Mouse (Mus musculus) CD8-positive naive resting alpha-beta T cell, adult 2 months (primary cell): ENCODE data around the gene AI481877.
A peak's percentile ranks its signal among the peaks of the same experiment; 100 is the strongest.
"Not testable (repeated sequence)": the region's sequence is repeated elsewhere in the genome, so short reads cannot be mapped to it uniquely, and the experiment has no call there.

Source experiments
- DNase-seq, 2 experiments: peaks; one replicate each; pipeline ENCODE4 v3.0.0; 2022; ENCODE audit warnings: low read depth in 2 of 2, low spot score in 2 of 2

Gene AI481877

DNA sequence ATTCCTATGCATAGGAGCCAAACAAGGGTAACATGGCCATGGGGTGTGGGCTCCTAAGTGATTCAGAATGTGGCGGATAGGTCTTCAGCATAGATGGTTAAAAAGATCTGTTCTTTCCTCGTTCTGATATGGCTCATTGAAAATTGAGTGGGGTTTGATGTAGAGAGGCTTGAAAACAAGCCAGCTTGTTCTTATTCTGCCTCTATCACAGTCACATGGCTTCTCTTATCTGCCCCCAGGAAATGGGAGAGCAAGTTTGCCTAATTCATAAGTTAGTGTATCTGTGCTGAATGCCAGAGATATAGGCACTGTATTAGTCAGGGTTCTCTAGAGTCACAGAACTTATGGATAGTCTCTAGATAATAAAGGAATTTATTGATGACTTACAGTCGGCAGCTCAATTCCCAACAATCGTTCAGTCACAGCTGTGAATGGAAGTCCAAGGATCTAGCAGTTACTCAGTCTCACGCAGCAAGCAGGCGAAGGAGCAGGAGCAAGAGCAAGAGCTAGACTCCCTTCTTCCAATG, at the start of gene AI481877:
TSS of gene AI481877 (minus strand) at position 477 of the 527 bp plus-strand sequence.
- DNase-seq = not testable (repeated sequence)

DNA sequence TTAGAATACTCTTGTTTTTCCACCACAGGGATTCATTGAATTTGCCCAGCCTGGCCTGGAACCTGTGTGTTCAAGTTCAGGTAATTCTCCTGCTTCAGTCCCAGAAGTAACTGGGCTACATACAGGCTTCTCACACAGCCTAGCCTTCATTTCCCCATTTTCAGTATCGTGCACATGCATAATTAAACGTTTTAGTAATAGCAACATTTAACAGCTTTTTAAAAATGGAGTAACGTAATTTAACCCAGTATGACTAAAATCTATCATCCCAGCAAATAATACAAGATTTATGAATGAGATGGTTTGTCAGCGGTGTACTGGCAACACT, 49.7 kb upstream of the AI481877 start:
- no peak for DNase-seq

DNA sequence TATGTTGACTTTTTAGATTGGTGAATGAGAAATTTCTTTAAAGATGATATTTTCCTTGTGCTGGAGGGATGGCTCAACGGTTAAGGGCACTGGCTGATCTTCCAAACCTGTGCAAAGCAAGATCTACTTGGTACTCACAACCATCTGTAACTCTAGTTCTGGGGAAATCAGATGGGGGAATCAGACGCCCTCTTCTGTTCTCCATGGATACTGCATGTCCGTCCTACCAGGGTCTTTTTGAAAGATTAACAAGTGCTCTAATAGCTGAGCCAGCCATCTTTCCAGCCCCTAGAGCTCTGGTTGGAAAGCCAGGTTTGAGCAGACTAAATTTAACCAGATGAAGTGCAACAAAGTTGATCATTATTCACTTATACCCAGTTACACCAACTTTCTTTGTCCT, 48.5 kb upstream of the AI481877 start:
- DNase-seq = peak in 1 of 2 experiments; percentile 72

DNA sequence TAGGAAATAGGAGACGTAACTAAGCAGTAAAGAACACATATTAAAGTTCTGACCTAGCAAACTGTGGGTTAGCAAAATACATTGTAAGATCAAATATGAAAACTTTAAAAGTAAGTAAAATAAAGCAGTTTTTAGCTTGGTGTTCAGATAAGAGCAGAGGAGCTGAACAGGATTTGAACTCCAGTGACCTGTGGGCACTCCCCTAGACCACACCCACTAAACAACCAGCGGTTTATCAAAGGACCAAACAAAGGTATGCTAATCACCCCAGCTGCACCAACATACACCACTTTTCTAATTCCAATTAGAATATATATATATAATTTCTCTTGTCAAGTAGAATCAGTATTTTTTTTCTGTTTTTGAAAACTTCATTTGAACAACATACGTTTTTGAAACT, 46.9 kb upstream of the AI481877 start:
- DNase-seq = no peak

DNA sequence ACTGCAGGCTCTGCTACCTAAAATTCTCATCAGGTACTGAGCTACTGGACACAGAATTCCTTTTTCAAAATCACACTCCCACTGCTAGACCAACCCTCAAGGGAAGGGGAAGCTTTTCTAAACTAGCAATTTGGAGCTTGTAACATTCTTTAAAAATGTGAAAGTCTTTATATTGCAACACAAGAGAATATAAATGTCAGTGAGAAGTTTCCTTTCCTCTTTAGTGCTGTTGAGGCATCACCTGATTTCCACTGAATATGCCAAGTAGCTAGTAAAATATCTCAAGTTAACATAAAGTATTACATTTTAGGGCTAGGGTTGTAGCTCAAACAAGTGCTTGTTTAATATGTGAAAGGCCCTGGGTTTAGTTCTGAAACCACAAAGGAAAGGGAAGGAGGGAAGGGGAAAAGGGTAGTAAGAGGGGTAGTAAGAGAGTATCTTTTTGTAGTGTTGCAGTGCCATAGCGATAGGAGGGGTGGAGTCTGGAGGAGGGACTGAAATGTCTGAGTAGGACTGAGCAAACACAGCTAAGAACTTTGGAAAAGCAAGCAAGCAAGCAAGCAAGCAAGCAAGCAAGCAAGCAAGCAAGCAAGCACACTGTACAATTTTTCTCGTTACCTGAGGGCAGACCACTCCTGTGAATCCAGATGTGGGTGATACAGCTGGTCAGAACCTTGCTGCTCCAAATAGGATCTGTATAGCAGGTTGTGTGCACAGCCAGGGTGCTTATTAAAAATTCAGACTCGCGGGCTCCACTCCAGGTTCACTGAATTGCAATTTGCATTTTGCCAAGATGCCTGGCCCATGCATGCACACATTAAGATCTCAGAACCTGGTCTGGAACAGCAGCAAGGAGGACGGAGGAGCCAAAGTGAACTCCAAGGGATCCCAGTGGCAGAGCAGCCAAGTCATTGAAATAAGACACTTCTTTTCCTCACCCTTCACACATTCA, 42.8 kb upstream of the AI481877 start:
- DNase-seq = no peak

DNA sequence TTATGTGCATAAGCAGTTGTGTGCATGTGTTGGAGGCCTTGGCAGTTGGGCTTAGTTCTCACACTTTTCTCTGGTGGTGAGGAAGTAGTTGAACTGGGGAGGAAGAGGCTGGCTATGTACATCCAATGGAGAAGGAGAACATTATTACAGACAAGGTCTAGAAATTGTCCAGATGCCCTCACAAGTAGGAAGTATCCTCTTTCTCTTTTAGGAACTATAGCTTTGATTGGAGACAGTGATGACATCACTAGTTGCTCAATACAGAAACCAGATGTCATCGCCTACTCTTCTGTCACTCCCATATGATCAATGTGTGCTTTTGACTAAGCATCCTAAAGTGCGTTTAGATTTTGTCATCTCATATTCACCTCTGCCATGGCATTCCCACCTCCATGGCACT, 38.8 kb upstream of the AI481877 start:
- no peak for DNase-seq

DNA sequence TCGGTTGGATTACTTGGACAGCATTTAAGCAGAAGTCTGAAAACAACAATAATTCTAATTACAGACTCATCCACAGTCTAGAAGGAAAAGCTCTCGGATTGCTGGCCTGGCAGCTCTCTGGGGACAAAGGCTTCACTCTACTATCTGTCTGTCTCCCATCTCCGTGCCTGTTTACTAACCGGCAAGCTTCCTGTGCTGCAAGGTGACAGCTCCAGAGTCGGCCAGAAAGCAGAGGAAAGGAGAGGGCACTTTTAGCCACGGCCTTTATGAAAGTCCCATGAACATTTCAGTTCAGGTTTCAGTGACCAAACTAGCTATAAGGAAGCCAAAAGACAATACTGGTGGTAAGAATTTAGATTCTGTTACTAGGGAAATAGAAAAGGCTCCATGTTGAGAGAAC, 37.1 kb upstream of the AI481877 start:
- DNase-seq = no peak

DNA sequence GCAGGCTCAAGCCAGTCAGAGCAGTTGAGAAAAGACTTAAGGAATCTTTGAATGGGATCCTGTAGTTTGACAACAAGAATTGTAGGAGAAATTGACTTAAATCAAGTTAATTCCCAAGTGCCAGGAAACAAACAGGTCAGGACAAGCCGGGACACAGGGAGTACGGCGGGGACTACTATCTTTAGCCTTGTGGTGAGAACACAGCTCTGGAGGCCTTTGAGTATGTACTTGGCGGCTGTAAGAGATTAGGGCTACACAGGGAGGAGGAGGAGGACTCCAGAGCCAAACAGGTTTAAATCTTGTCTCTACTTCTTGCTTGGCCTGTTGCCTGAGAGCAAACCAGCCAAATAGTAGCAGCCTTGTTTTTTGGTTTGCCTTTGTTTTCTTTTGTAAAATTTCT, 36.2 kb upstream of the AI481877 start:
- DNase-seq = no peak

DNA sequence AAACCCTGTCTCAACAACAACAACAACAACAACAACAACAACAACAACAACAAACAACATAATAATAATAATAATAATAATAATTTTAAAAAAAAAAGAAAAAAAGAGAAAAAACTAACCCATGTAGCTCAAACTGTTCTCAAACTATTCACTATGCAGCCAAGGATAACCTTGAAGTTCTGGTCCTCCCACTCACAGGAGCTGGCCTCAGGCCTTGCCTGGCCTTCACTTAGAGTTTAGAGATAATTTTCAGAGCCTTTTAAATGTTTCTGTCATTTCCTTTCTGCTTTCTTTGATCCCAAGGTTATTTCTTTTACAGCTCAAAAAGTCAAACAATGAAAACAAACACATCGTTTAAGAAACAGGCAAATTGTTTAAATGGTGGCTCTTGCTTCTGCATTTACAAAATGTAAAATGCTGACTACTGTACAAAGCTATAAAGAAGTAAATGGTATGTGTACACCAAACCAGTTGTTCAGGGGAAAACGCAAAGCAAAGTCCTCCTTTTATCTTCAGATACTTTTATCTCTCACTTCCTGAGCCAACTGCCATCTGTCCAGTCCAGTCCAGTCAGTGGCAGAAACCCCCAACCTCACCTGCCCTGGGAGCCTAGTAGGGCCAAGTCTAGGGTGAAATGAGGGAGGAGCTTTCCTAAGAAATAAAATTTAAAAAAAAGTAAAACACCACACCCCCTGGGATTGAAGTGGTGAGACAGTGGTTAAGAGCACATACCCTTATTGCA, 34.6 kb upstream of the AI481877 start:
- DNase-seq = no peak

DNA sequence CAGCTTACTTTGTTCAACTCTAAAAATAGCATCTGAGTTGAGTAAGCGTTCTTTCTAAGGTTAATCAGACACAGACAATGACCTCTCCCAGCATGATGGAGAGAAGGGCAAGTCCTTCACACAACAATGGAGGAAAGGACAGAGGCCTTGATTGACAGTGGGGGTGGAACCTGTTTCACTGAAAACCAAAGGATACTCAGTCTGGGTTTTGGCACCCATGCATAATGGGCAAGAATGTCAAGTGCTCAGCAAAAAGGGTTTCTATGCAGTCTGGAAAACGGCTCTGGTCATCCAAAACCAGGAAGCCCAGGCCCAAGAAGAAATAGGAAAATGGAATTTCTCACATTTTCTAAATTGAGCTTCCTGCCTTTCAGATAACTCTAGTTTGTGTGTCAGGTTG, 33.8 kb upstream of the AI481877 start:
- no peak for DNase-seq

DNA sequence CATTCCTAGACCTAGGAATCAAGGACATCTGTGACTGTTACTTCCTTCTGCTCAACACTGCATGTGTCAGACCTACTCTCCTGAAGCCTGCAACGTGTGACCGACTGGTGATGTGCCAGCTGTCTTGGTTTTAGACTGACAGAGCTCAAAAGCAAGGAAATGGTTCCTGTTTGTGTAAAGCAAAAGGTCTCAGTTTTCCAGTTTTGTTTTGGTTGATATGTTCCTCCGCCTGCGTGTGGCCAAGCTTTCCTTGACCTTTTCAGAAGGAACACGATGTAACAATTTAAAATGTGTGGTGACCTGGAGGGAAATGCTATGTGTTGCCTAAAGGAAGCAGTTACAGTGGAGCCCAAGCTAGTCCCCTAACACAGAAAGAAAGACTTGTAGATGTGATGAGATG, 31.2 kb upstream of the AI481877 start:
- no peak for DNase-seq

DNA sequence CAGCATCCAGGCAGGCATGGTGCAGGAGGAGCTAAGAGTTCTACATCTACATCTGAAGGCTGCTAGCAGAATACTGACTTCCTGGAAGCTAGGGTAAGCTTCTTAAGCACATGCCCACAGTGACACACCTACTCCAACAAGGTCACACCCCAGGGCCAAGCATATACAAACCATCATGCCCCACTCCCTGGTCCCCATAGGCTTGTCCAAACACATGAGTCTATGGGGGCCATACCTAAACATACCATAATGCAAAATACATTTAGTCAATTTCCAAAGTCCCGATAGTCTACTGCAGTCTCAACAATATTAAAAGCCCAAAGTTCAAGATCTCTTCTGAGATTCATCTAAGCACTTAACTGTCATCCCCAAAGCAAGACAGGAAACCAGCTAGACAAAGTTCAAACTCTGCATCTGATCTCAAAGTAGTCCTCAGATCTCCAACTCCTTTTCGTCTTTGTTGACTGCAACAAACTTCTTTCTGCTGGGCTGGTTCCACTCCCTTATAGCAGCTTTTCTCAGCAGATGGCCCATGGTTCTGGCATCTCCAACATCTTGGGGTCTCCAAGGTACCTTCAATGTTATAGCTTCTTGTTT, 28.6 kb upstream of the AI481877 start:
- peak; percentile 31 to 49 for DNase-seq

DNA sequence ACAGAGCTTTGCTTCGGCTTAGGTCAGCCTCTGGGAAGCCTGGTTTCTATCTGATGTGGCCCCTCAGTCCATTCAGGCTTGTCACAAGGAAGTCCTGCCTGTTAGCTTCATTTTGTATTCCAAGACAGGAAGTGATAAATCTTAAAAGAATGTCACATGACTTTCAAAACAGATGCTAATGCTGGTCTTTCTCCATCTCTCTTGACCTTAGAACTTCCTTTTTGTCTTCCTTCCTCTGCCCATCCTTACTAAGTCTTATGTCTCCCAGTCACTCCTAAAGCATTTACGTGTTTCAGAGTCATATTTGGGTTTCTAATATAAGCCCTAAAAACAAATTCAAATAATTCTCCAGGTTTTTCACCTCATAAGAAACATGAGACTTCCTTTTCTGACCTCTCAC, 25.3 kb upstream of the AI481877 start:
- no peak for DNase-seq

DNA sequence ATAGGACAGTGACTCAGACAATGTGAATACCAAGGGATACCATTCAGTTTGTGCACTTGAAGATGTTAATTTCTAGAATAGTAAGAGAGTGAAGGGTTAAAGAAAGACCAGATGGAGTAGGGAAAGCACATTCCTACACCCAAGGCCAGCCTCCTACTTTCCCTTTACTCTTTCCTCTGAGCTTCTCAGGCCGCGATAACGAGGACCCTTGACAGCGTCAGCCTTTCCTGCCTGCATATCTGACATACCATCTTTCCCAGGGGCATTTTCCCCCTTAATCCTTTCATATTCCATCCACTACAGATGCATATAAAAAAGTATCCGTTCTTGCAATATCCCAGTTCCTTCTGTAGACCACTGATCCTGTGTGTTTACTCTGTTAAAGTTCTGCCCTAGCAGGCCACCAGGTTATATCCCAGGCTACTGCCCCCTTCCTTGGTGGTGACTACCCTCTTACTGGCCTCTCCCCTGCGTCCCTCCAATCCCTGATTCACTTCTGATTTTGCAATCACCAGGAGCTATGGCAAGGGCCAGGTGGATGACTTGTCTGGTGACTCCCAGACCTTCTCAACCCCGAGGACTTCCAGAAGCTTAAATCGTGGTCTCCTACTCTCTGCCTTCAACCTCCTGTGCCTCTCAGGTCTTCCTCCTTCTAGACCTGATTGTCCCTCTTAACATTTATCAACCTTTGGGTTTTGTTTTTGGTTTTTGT, 22.3 kb upstream of the AI481877 start:
- no peak for DNase-seq

DNA sequence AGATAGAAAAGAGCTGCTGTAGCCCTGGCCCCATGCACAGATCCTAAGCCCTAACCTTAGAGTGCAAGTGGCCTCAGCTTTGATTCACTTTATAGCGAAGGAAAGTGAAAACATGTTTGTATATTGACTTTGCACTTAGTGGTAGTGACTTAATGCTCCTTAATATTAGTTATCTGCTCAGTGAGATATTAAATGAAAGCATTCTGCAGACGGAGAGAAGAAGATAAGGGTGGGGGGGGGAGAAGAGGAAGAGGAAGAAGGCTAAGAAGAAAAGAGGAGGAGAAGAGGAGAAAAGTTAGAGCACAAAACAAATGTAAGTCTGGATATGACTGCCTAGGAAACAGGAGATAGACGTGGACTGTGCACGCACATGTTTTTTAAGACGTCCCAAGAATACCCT, 21.5 kb upstream of the AI481877 start:
- DNase-seq = no peak

DNA sequence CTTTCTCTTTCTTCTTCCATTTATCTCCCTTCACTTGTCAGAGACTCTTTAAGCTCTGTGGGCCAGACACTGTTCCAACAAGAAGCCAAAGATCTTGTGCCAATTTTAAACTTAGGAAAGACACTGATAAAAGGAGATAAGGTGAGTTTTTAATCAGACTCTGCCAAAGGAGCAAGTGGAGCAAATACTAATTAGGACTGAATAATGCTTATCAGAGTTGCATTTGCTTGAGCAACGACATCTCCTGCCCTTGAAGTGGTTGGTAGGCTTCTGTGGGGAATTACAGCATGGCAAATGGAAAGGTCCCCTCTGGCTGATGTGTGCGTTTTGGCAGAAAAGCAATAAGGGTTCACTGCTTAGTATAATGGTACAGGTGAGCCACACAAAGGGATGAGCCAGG, 18.9 kb upstream of the AI481877 start:
- no peak for DNase-seq

DNA sequence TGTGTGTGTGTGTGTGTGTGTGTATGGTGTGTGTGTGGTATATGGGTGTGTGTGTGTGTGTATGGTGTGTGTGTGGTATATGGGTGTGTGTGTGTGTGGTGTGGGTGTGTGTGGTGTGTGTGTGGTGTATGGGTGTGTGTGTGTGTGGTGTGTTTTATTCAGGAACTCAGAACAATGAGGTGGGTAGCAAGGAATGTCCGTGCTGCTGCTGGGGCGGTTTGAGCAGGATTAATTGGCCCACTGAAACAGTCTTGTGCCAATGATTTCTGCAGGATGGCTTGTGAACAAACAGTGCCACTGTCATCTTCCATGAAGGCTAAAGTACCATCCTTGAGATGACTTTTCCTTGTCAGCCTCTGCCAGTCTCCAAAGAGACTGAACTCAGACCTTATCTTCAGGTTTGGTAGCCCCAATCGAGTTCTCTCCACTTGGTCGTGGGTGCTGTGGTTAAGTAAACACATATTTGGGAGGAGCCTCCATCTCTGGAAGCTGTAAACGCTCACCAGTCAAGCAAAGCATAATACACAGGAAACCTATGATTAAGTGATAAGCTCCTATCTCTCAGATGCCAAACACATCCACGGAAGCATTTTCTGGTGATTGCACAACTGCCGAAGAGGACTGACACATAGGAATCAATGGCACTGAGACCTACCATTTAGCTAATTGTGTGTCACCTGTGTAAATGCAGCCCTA, 18.3 kb upstream of the AI481877 start:
- no peak for DNase-seq

DNA sequence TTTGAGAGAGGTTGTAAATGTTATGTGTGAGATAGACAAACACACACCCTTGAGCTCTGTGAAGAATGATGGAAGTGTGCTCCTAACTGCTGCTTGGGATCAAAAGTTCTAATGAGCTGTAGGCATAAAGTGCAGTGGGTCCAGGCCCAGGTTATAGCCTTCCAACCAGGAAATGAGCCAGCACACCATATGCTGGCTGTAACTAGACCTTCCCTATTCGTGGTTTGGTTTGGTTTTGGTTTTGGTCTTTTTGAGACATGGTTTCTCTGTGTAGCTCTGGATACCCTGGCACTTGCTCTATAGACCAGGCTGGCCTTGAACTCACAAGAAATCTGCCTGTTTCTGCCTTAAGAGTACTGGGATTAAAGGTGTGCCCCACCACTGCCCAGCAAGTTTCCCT, 13.2 kb upstream of the AI481877 start:
- DNase-seq = no peak

DNA sequence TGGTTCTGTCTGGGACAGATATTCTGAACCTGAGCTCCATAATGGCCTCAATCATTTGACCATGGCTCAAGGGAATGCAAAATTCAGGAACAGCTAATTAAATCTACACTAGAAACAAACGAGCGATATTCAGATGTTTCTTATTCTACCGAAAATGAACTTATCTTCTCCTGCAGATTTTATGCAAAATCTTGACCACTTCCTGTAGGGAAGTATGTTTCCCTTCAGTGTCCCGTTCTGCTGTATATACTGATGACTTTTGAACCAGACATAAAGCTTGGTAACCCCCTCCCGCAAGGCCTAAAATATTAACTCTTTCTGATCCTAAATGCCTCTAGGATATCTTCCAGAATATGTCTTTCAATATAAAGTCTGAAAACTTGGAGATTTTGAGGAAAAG, 12.1 kb upstream of the AI481877 start:
- DNase-seq = no peak

DNA sequence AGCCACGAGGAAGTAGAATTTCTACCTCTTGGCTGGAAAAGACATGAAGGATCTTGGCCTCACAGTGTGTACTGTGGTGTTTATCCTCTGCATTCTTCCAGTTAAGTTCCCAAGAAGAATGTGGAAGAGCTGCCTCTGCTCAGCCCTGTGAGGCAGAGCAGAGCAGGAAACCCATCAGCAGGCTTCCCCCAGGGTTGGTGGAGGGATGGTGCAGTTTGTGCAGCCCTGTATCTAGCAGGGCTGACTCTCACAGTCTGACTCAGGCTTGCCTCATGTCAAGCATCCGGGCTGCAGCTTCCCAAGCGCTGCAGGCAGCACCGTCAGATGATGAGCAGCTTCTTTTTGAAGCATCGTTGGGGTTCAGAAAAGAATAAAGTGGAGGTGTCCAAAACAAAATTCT, 10.3 kb upstream of the AI481877 start:
- DNase-seq = no peak

DNA sequence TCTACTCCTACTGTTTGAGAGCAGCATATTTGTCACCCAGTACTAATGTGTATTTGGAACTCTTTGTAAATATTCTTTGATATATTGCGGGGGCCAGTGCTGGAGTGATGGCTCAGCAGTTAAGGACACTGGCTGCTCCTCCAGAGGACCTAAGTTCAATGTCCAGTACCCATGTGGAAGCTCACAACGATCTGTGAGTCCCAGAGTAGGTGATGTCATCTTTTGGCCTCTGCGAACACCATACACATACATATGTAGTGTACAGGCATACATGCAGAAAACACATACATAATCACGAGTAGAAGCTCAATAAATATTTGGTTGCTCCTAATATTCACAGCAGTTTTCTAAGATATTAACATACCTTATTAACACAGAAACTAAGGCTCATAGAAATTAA, 9.8 kb downstream of the AI481877 start:
- no peak for DNase-seq
